Mouse (Mus musculus) C2C12 (cell line): Measurements from ENCODE around the gene Slc35f2.

Source experiments
- CEBPB ChIP-seq: IDR thresholded peaks from one replicate; pipeline ENCODE4 v1.6.1; 2011; ENCODE audit warnings: low read depth, mild to moderate bottlenecking, control low read depth, moderate library complexity
- CTCF ChIP-seq: IDR thresholded peaks from one replicate; pipeline ENCODE4 v1.5.1; 2011; ENCODE audit not compliant: control insufficient read depth, insufficient read depth, insufficient read length
- MAX ChIP-seq: IDR thresholded peaks from one replicate; pipeline ENCODE4 v1.6.1; 2011; ENCODE audit warnings: mild to moderate bottlenecking, control low read depth
- MYOD1 ChIP-seq: IDR thresholded peaks from one replicate; pipeline ENCODE4 v1.6.1; 2011; ENCODE audit warnings: low read depth; ENCODE audit not compliant: control insufficient read depth, insufficient read length
- MYOG ChIP-seq: IDR thresholded peaks from one replicate; pipeline ENCODE4 v1.6.1; 2011; ENCODE audit not compliant: control insufficient read depth, insufficient read length; ENCODE audit errors: extremely low read depth
- USF1 ChIP-seq: IDR thresholded peaks from one replicate; pipeline ENCODE4 v1.6.1; 2011; ENCODE audit warnings: low read depth, mild to moderate bottlenecking, control low read depth, moderate library complexity

- TF ChIP-seq CTCF (no peak), USF1 (no peak), MYOG (no peak), MAX (no peak), CEBPB (no peak), MYOD1 (no peak)
Measured at GRCm38 (mm10) chr9:53806496-53807086, 35.3 kb downstream of the Slc35f2 start.
